Mouse (Mus musculus): ENCODE data around the gene Nup93. TPM values are rescaled to one million over a fixed set of nuclear protein-coding genes. Genes with fewer than 3 reads are reported as not detected.

Gene Nup93
- polyA plus RNA-seq, 1 experiment from 2014 or later = 118 TPM

DNA sequence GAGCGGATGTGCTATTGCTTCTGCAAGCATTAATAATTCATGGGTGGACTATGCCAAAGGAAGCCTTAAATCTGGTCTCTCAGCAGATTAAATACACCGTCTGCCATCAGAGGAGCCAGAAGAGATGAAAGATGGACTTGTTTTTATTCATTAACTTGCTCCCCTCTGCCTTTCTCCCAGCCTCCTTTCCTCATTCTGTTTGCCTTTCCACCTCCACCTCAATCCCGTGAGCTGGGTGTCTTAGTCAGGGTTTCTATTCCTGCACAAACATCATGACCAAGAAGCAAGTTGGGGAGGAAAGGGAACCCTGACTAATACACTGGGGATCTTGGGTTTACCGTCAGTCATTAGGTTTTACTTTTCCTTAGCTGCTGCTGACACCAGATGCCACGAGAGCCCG lies 44.5 kb downstream of the Nup93 start:
- DNase-seq (ENCODE audit: low spot score) = no peak
- H3K4me3 ChIP-seq = no peak overlapping the region
- no peaks in the 10 kb centered on the region for H3K27me3 ChIP-seq (ENCODE audit: insufficient read depth, poor library complexity, severe bottlenecking)
- H3K4me1 ChIP-seq = no peaks in the 10 kb centered on the region
- 87% methylated on average over 6 of the region's 6 CpGs for WGBS
- no peaks in the 10 kb centered on the region for H3K9me3 ChIP-seq
- H3K36me3 ChIP-seq = no peaks in the 10 kb centered on the region
- no peak overlapping the region for H3K27ac ChIP-seq

DNA sequence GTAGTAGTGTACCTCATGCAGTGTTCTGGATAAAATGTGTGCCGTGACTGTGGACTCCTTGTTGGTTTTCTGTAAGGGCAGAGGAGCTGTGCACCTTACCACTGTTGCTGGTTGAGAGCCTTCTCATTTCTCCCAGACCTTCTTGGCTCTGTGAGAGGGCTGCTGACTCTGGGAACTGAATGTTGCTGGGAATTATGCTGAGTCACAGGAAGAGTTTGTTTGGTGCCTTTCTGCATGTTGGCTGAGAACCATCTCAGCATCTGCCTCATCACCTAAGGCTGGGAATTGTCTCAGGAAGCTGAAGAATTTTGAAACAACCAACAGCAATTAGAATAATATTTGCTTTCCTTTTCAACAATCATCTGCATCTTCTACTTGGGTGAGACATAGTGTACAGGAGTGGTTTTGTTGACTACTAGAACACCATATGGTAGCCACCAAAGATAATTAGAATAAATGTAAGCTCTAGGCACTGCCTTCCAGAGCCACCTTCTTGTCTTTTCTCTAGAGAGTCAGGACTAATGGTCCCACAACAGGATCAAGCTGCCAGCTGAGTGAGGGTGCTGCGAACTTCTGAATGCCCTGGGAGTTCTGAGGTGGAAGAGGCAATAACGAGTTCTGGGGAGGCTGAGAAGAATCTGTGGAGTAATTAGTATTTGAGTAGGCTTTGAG lies 48.4 kb downstream of the Nup93 start:
- no peak for DNase-seq (ENCODE audit: low spot score)
- 73% methylated on average over 3 of the region's 3 CpGs for WGBS
- no peak overlapping the region for H3K4me3 ChIP-seq
- no peaks in the 10 kb centered on the region for H3K36me3 ChIP-seq
- H3K27ac ChIP-seq = no peak overlapping the region
- no peaks in the 10 kb centered on the region for H3K9me3 ChIP-seq
- no peaks in the 10 kb centered on the region for H3K27me3 ChIP-seq (ENCODE audit: insufficient read depth, poor library complexity, severe bottlenecking)
- H3K4me1 ChIP-seq = peaks cover 25% of the 10 kb centered on the region

- Histone ChIP-seq H3K4me1 (peaks cover 55% of the 10 kb centered on the region), H3K4me3 (peak overlapping the region; percentile 27; the same call in 1 of the 2 replicates), H3K27ac (peak overlapping the region; percentile 57; the same call in 1 of the 2 replicates), H3K27me3 (ENCODE audit: insufficient read depth, poor library complexity, severe bottlenecking) (no peaks in the 10 kb centered on the region), H3K9me3 (no peaks in the 10 kb centered on the region), H3K36me3 (no peaks in the 10 kb centered on the region)
- WGBS = 50% methylated on average over 10 of the region's 10 CpGs
- DNase-seq (ENCODE audit: low spot score) = no peak
These were observed 52.2 kb downstream of the Nup93 start for GRCm38 (mm10) chr8:94266344-94267191.

DNA sequence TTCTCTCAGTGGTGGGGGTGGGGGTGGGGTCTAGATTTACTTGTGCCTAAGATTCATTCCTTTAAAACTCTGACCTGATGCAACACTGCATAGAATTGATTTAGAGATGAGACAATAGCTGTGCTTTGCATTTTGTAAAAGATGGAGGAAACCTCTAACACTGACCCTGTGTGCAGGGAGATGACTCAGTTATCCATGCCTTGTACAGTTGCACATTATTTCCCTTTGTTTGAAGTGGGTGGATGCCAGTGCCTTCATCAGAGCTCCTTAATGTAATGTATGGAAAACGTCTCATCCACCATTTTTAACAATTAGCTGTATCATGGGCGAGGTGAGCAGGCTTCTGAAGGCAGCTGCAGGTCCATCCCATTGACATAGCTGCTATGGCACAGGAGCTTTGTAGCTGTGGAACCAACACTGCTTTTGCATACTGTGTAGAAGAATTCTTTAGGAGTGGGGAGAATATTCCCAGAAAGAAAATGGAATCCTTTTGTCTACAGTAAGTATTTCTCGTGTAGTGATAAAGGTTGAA lies 54.1 kb downstream of the Nup93 start:
- peaks cover 65% of the 10 kb centered on the region for H3K4me1 ChIP-seq
- H3K27me3 ChIP-seq (ENCODE audit: insufficient read depth, poor library complexity, severe bottlenecking) = no peaks in the 10 kb centered on the region
- H3K9me3 ChIP-seq = no peaks in the 10 kb centered on the region
- no peaks in the 10 kb centered on the region for H3K36me3 ChIP-seq
- no peak overlapping the region for H3K4me3 ChIP-seq
- DNase-seq (ENCODE audit: low spot score) = no peak
- H3K27ac ChIP-seq = no peak overlapping the region
- 74% methylated on average over 3 of the region's 3 CpGs for WGBS

DNA sequence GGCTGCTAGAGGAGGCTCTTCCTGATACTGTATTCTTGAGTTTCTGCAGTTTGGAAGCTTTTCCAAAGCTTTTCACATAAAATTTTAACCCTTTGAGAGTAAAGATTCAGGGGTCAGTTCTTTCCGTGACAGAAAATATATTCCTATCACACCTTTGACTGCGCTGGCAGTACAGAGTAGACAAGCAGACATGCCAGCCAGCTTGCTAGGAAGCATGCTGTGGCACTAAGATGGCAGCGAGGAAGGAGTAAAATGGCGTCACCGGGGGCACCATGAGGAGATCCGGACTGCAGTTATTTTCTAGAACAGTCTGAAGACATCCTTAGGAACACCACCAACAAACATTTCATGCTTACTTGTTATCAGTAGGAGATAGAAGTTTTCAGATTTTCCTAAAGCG lies 55.9 kb downstream of the Nup93 start:
- H3K27me3 ChIP-seq (ENCODE audit: insufficient read depth, poor library complexity, severe bottlenecking) = no peaks in the 10 kb centered on the region
- H3K9me3 ChIP-seq = no peaks in the 10 kb centered on the region
- no peak for DNase-seq (ENCODE audit: low spot score)
- 82% methylated on average over 7 of the region's 7 CpGs for whole genome bisulfite sequencing
- peak overlapping the region; percentile 69 for H3K27ac ChIP-seq
- H3K4me1 ChIP-seq = peaks cover 56% of the 10 kb centered on the region
- no peaks in the 10 kb centered on the region for H3K36me3 ChIP-seq
- H3K4me3 ChIP-seq = no peak overlapping the region

- peaks cover 50% of the 10 kb centered on the region for H3K4me1 ChIP-seq
- 85% methylated on average over 7 of the region's 7 CpGs for WGBS
- no peak for DNase-seq (ENCODE audit: low spot score)
- no peaks in the 10 kb centered on the region for H3K36me3 ChIP-seq
- no peaks in the 10 kb centered on the region for H3K9me3 ChIP-seq
- no peak overlapping the region for H3K27ac ChIP-seq
- no peaks in the 10 kb centered on the region for H3K27me3 ChIP-seq (ENCODE audit: insufficient read depth, poor library complexity, severe bottlenecking)
- H3K4me3 ChIP-seq = no peak overlapping the region
These were observed 56.7 kb downstream of the Nup93 start for GRCm38 (mm10) chr8:94271102-94271501.

DNA sequence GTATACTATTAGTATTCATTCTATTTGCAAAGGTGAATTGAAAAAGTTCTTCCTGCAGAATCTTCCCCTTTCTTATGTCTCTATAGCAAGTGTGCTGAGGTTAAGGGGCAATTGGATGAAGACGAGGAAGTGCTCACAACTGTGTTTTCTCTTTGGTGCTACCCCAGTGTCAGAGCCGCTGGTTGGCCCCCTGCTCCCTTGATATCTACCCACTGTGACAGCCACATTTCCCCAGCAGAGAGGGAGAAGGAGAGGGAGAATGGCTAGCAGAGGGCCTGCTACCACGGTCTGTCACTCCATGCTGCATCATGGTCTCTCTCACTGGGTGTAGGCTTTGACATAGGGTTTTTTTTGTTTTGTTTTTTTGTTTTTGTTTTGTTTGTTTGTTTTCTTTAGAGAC lies 58.2 kb downstream of the Nup93 start:
- Histone ChIP-seq H3K36me3 (no peaks in the 10 kb centered on the region), H3K9me3 (no peaks in the 10 kb centered on the region), H3K27me3 (ENCODE audit: insufficient read depth, poor library complexity, severe bottlenecking) (no peaks in the 10 kb centered on the region), H3K27ac (no peak overlapping the region), H3K4me1 (peaks cover 40% of the 10 kb centered on the region), H3K4me3 (no peak overlapping the region)
- DNase-seq (ENCODE audit: low spot score) = no peak
- WGBS = 65% methylated on average over 3 of the region's 3 CpGs

DNA sequence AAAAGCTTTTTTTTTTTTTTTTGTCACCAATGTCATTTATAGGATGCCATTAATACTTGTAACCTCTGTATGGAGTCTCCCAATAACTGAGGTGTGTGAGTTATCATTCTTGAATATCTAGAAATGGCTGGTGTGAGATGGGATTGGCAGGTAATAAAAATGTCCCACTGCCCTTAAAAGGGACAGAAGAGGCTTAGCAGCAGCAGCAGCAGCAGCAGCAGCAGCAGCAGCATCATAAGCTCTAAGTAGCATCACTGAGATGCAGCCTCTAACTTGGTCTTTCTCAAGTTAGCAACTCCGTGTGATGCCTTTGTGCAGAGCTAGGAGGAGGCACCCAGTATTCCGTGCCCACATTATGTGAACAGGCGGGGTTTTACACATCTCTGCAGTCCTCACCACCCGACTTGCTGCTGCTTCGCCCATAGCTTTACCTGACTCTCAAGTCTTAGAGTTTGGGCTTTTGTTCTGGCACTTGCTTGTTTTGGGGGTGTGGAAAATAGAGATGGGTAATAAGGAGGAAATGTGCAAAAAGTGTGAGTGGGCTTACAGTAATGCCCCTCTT lies 59.0 kb downstream of the Nup93 start:
- 89% methylated on average over 5 of the region's 5 CpGs for WGBS
- H3K27me3 ChIP-seq (ENCODE audit: insufficient read depth, poor library complexity, severe bottlenecking) = no peaks in the 10 kb centered on the region
- no peak overlapping the region for H3K27ac ChIP-seq
- no peaks in the 10 kb centered on the region for H3K9me3 ChIP-seq
- no peak for DNase-seq (ENCODE audit: low spot score)
- no peak overlapping the region for H3K4me3 ChIP-seq
- peaks cover 35% of the 10 kb centered on the region for H3K4me1 ChIP-seq
- H3K36me3 ChIP-seq = no peaks in the 10 kb centered on the region

DNA sequence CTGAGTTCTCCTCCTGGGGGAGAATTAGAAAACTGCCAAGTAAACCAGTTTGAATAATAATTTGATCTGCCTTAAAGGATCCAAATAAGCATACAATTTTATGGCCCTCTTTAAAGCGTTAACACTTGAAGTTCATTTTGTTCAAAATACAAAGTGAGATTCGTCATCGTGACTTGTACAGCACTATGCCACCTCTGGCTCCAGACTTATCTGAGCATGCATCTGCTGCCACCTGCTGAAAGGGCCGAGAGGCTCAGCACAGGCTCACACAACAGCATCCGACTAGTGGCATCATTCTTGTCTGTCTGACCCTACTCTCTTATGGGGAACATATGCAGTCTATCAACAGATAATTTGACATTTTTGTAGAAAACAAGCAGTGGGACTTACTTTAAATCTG lies 59.7 kb downstream of the Nup93 start:
- Histone ChIP-seq H3K27me3 (ENCODE audit: insufficient read depth, poor library complexity, severe bottlenecking) (no peaks in the 10 kb centered on the region), H3K27ac (no peak overlapping the region), H3K9me3 (no peaks in the 10 kb centered on the region), H3K4me1 (peaks cover 33% of the 10 kb centered on the region), H3K4me3 (no peak overlapping the region), H3K36me3 (no peaks in the 10 kb centered on the region)
- WGBS = 79% methylated on average over 5 of the region's 5 CpGs
- no peak for DNase-seq (ENCODE audit: low spot score)

GRCm38 (mm10) chr8:94278295-94278694 lies 63.9 kb downstream of the Nup93 start:
- Histone ChIP-seq H3K27ac (no peak overlapping the region), H3K9me3 (no peaks in the 10 kb centered on the region), H3K36me3 (no peaks in the 10 kb centered on the region), H3K27me3 (ENCODE audit: insufficient read depth, poor library complexity, severe bottlenecking) (no peaks in the 10 kb centered on the region), H3K4me1 (0 out of 2 replicates have a peak, but pooled peaks cover 2% of the 10 kb centered on the region), H3K4me3 (no peak overlapping the region)
- no peak for DNase-seq (ENCODE audit: low spot score)
- 80% methylated on average over 6 of the region's 6 CpGs for WGBS

- H3K36me3 ChIP-seq = no peaks in the 10 kb centered on the region
- H3K9me3 ChIP-seq = no peaks in the 10 kb centered on the region
- 0 out of 2 replicates have a peak, but pooled peaks cover 2% of the 10 kb centered on the region for H3K4me1 ChIP-seq
- H3K27ac ChIP-seq = no peak overlapping the region
- no peak for DNase-seq (ENCODE audit: low spot score)
- no peak overlapping the region for H3K4me3 ChIP-seq
- H3K27me3 ChIP-seq (ENCODE audit: insufficient read depth, poor library complexity, severe bottlenecking) = no peaks in the 10 kb centered on the region
- 87% methylated on average over 5 of the region's 5 CpGs for WGBS
These were observed 65.7 kb downstream of the Nup93 start for GRCm38 (mm10) chr8:94280001-94280613.

DNA sequence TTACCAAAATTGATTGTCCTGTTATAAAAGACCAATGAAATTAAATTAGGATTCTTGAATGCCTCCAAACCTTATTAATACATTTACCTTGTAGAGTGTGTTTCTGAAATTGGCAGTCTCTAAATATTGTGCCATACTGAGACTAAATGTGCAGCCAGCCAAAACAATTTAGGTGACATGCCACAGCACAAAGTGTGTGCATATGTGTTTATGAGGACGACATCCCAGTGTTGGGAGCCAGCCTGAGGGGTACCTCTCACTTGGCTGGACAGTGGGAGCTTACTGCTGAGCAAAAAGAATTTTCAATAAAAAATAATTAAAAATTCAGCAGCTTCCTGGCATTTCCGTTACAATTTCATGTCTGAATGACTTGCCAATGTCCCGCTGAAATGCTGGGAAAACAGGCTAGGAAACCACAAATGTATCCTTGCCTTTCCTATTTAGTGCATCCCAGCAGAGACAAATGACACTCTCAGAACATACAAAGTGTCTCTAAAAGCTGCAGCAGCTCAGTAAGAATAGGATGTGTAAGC lies 68.2 kb downstream of the Nup93 start:
- no peak overlapping the region for H3K4me3 ChIP-seq
- 0 out of 2 replicates have a peak, but pooled peaks cover 2% of the 10 kb centered on the region for H3K4me1 ChIP-seq
- 92% methylated on average over 3 of the region's 3 CpGs for WGBS
- no peak overlapping the region for H3K27ac ChIP-seq
- no peaks in the 10 kb centered on the region for H3K27me3 ChIP-seq (ENCODE audit: insufficient read depth, poor library complexity, severe bottlenecking)
- H3K36me3 ChIP-seq = no peaks in the 10 kb centered on the region
- H3K9me3 ChIP-seq = no peaks in the 10 kb centered on the region
- DNase-seq (ENCODE audit: low spot score) = no peak

Measured in heart, embryonic 10.5 days (tissue).